Comparison of ENCODE assay signal across 16 mouse cellular contexts in the genomic region with DNA sequence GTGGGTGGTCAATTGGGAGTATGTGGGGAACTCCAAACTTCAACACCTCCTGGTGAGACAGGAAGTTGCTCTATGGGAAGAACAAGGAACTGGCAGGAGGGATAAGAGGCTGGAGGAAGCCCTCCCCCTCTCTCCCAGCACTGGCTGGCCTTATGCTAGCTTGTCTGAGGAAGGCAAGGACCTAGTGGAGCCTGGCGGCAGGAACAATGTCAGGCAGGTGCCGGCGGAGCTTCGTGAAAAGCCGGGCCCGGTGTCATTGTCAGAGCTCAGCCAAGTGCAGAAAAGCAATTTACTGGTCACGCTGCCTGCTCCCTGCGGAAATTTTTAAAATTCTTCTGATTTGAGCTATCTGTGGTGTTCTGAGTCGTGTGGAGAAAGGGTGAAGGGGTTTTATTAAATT. TPM values are rescaled to one million over a fixed set of nuclear protein-coding genes. Genes with fewer than 3 reads are reported as not detected.
A peak's percentile ranks its signal among the peaks of the same experiment; 100 is the strongest.
DNase-seq lines count a peak whose midpoint lies in the region; ATAC-seq and TF ChIP-seq lines count a peak whose summit lies in the region.
"Had no signal": no experiment of that assay in that cellular context is flagged by ENCODE, and none has a peak within 500 bp of the region (broad histone marks: within the 10 kb centered on the region; RNA-seq: fewer than 3 reads in every experiment).

No protein-coding gene starts in this region.

- peaks cover 11% of the 10 kb centered on the region for H3K4me1 ChIP-seq in liver, embryonic 11.5 days (replicated peaks; ENCODE audit: control insufficient read depth, insufficient read depth, low read length)
- H3K4me1 ChIP-seq in liver, postnatal 0 days (ENCODE audit: insufficient read depth): peaks cover 16% of the 10 kb centered on the region
- peaks cover 30% of the 10 kb centered on the region for H3K4me1 ChIP-seq in limb, embryonic 14.5 days (ENCODE audit: control insufficient read depth, insufficient read depth, low read length)

- H3K36me3 ChIP-seq in liver, embryonic 11.5 days (ENCODE audit: control insufficient read depth, insufficient read depth, low read length): no peaks in the 10 kb centered on the region
- H3K36me3 ChIP-seq in liver, postnatal 0 days (replicated peaks; ENCODE audit: insufficient read depth, low read length): no peaks in the 10 kb centered on the region
- peaks cover 3% of the 10 kb centered on the region; the same call in 1 of the 2 replicates for H3K36me3 ChIP-seq in limb, embryonic 14.5 days (ENCODE audit: control insufficient read depth, insufficient read depth, low read length)
- H3K36me3 ChIP-seq: kidney, embryonic 15.5 days; liver, embryonic 12.5 days had no signal

- no peak for TF ChIP-seq POLR2A in limb, embryonic 14.5 days (IDR thresholded peaks at IDR 0.05; ENCODE audit: borderline replicate concordance, extremely low read depth, insufficient read depth, insufficient read length)

- peaks cover 61% of the 10 kb centered on the region for H3K27me3 ChIP-seq in liver, embryonic 11.5 days (replicated peaks; ENCODE audit: control insufficient read depth, insufficient read depth, low read length)
- peaks cover 59% of the 10 kb centered on the region for H3K27me3 ChIP-seq in liver, postnatal 0 days (ENCODE audit: insufficient read depth, low read length)
- H3K27me3 ChIP-seq in limb, embryonic 14.5 days (ENCODE audit: control insufficient read depth, insufficient read depth, low read length): 0 out of 2 replicates have a peak, but pooled peaks cover 9% of the 10 kb centered on the region

- no peak overlapping the region for H3K9ac ChIP-seq in liver, embryonic 11.5 days (ENCODE audit: low read depth, low read length)
- H3K9ac ChIP-seq in liver, postnatal 0 days (replicated peaks): no peak overlapping the region
- H3K9ac ChIP-seq in limb, embryonic 14.5 days (ENCODE audit: low read depth, low read length, severe bottlenecking): no peak overlapping the region
- H3K9ac ChIP-seq: kidney, embryonic 15.5 days; liver, embryonic 12.5 days had no signal

- no peak for TF ChIP-seq EP300 in liver, postnatal 0 days (IDR thresholded peaks at IDR 0.05; ENCODE audit: low read depth)

- DNase-seq in liver, embryonic 11.5 days (ENCODE audit: low spot score): peak; percentile 30
- no peak for DNase-seq in liver, postnatal 0 days
- DNase-seq in Muller cell, postnatal 12 days (ENCODE audit: inconsistent ontology term): peak; percentile 64
- DNase-seq in R1 (ENCODE audit: low read depth, low spot score): peak; percentile 33
- no peak for DNase-seq in limb, embryonic 14.5 days (ENCODE audit: low spot score)
- DNase-seq in left cerebral cortex, adult 2 months (ENCODE audit: extremely low spot score in 1 of 2, low spot score in 2 of 2): no peak
- DNase-seq in urinary bladder, adult 18-20 months (ENCODE audit: low spot score in 2 of 2): no peak
- DNase-seq: cerebellum, adult 9-11 months had no signal

- H3K4me3 ChIP-seq in liver, embryonic 11.5 days (ENCODE audit: low read depth, low read length): no peak overlapping the region
- H3K4me3 ChIP-seq in liver, postnatal 0 days (ENCODE audit: low read depth, low read length): no peak overlapping the region
- no peak overlapping the region for H3K4me3 ChIP-seq in limb, embryonic 14.5 days (replicated peaks; ENCODE audit: low read length)
- H3K4me3 ChIP-seq in left cerebral cortex, adult 2 months: no peak overlapping the region
- H3K4me3 ChIP-seq: kidney, embryonic 15.5 days; liver, embryonic 12.5 days; megakaryocyte, embryonic 14.5 days had no signal

- no peaks in the 10 kb centered on the region for H3K9me3 ChIP-seq in liver, embryonic 11.5 days (ENCODE audit: control insufficient read depth, low read length)
- H3K9me3 ChIP-seq in liver, postnatal 0 days (ENCODE audit: low read length): no peaks in the 10 kb centered on the region
- H3K9me3 ChIP-seq in limb, embryonic 14.5 days (ENCODE audit: control insufficient read depth, low read length): no peaks in the 10 kb centered on the region
- H3K9me3 ChIP-seq: kidney, embryonic 15.5 days; liver, embryonic 12.5 days; megakaryocyte, embryonic 14.5 days had no signal

- ATAC-seq in liver, embryonic 11.5 days (replicated peaks; ENCODE audit: low FRiP score): no peak
- no peak for ATAC-seq in liver, postnatal 0 days
- no peak for ATAC-seq in limb, embryonic 14.5 days (ENCODE audit: low FRiP score, low read depth)
- ATAC-seq: liver, embryonic 12.5 days had no signal

- H3K27ac ChIP-seq in liver, embryonic 11.5 days (ENCODE audit: low read depth, low read length): no peak overlapping the region
- H3K27ac ChIP-seq in liver, postnatal 0 days (ENCODE audit: low read depth): no peak overlapping the region
- no peak overlapping the region for H3K27ac ChIP-seq in limb, embryonic 14.5 days (replicated peaks; ENCODE audit: low read depth, low read length)
- no peak overlapping the region for H3K27ac ChIP-seq in left cerebral cortex, adult 2 months
- H3K27ac ChIP-seq: kidney, embryonic 15.5 days; liver, embryonic 12.5 days had no signal

- no peak overlapping the region for H3K4me2 ChIP-seq in liver, embryonic 11.5 days
- no peak overlapping the region for H3K4me2 ChIP-seq in liver, postnatal 0 days (ENCODE audit: low read depth, low read length)
- peak overlapping the region; percentile 94 for H3K4me2 ChIP-seq in limb, embryonic 14.5 days (replicated peaks; ENCODE audit: low read depth, low read length, severe bottlenecking)
- H3K4me2 ChIP-seq: kidney, embryonic 15.5 days; liver, embryonic 12.5 days had no signal

- WGBS in liver, embryonic 11.5 days: 20% methylated on average over 9 of the region's 9 CpGs
- 23% methylated on average over 9 of the region's 9 CpGs for WGBS in liver, postnatal 0 days (ENCODE audit: insufficient replicate concordance)
- 35% methylated on average over 9 of the region's 9 CpGs for WGBS in limb, embryonic 14.5 days

- intact Hi-C loops in left cerebral cortex, adult 2 months (cut with DNase I): no loop called here

- no peak for TF ChIP-seq CTCF in liver, postnatal 0 days (IDR thresholded peaks at IDR 0.05; ENCODE audit: low read depth)
- TF ChIP-seq CTCF in left cerebral cortex, adult 2 months (IDR thresholded peaks at IDR 0.05): no peak

RNA-seq across cellular contexts. Expression of a gene that starts 3.3 kb away (rescaled TPM):
- polyA plus RNA-seq in liver, embryonic 11.5 days (2014; fragmentation: Nextera tagmentation; extraction: Ambion mirVana): 0.56 and 0.90 TPM in 2 replicates
- 0.11 and 0.13 TPM in 2 replicates for polyA plus RNA-seq in liver, postnatal 0 days (2015; fragmentation: Nextera tagmentation; extraction: Ambion mirVana)
- polyA plus RNA-seq in limb, embryonic 14.5 days (2012; rRNA removed): 15.8 and 18.5 TPM in 2 replicates
- polyA plus RNA-seq in limb, embryonic 14.5 days (2014; fragmentation: Nextera tagmentation; extraction: Ambion mirVana): 24.0 and 24.5 TPM in 2 replicates
- 1 to 10 TPM; 1.9 to 2.6 TPM for total RNA-seq in left cerebral cortex, adult 2 months (2021)
- total RNA-seq: hematopoietic stem cell, adult 5-6 weeks had no signal
- polyA plus RNA-seq: small intestine, adult 2 months had no signal

RNA-seq across cellular contexts. Expression of a gene that starts 19.1 kb away (rescaled TPM):
- polyA plus RNA-seq in liver, embryonic 11.5 days (2014; fragmentation: Nextera tagmentation; extraction: Ambion mirVana): 1,827 and 1,921 TPM in 2 replicates
- polyA plus RNA-seq in liver, postnatal 0 days (2015; fragmentation: Nextera tagmentation; extraction: Ambion mirVana): 321 TPM in 2 replicates
- 633 and 1,234 TPM in 2 replicates for polyA plus RNA-seq in limb, embryonic 14.5 days (2012; rRNA removed)
- polyA plus RNA-seq in limb, embryonic 14.5 days (2014; fragmentation: Nextera tagmentation; extraction: Ambion mirVana): 1,104 and 1,131 TPM in 2 replicates
- 100 to 1,000 TPM; 146 to 152 TPM for total RNA-seq in left cerebral cortex, adult 2 months (2021)

RNA-seq across cellular contexts. Expression of a gene that starts 59.5 kb away (rescaled TPM):
- polyA plus RNA-seq in liver, embryonic 11.5 days (2014; fragmentation: Nextera tagmentation; extraction: Ambion mirVana): not detected in 2 replicates
- not detected in 2 replicates for polyA plus RNA-seq in liver, postnatal 0 days (2015; fragmentation: Nextera tagmentation; extraction: Ambion mirVana)
- 0.08 and 0.09 TPM in 2 replicates for polyA plus RNA-seq in limb, embryonic 14.5 days (2012; rRNA removed)
- not detected in 2 replicates for polyA plus RNA-seq in limb, embryonic 14.5 days (2014; fragmentation: Nextera tagmentation; extraction: Ambion mirVana)
- not detected for total RNA-seq in left cerebral cortex, adult 2 months (2021)
- total RNA-seq: hematopoietic stem cell, adult 5-6 weeks; left cerebral cortex, adult 18-20 months had no signal
- polyA plus RNA-seq: gonadal fat pad, adult 2 months; liver, embryonic 12.5 days; small intestine, adult 2 months; stomach, embryonic 16.5 days had no signal

Comparison
In these comparisons a context has a peak if more than half of its experiments do, and no peak if none do; other contexts are left out.
1. DNase-seq: peak in liver, embryonic 11.5 days (single experiment), Muller cell, postnatal 12 days (single experiment) and R1 (single experiment); none in liver, postnatal 0 days (single experiment), limb, embryonic 14.5 days (single experiment), left cerebral cortex, adult 2 months (0 of 2) and urinary bladder, adult 18-20 months (0 of 2).